Mouse (Mus musculus) heart, postnatal 0 days (tissue): ENCODE data around the gene Sh3gl2.

Experiments
- CTCF ChIP-seq: IDR thresholded peaks from 2 replicates; pipeline ENCODE4 v1.5.1; 2016; ENCODE audit warnings: antibody characterized with exemption, control low read depth, low read depth
- EP300 ChIP-seq: IDR thresholded peaks from 2 replicates; pipeline ENCODE4 v1.6.1; 2016; ENCODE audit warnings: antibody characterized with exemption, low read depth

DNA sequence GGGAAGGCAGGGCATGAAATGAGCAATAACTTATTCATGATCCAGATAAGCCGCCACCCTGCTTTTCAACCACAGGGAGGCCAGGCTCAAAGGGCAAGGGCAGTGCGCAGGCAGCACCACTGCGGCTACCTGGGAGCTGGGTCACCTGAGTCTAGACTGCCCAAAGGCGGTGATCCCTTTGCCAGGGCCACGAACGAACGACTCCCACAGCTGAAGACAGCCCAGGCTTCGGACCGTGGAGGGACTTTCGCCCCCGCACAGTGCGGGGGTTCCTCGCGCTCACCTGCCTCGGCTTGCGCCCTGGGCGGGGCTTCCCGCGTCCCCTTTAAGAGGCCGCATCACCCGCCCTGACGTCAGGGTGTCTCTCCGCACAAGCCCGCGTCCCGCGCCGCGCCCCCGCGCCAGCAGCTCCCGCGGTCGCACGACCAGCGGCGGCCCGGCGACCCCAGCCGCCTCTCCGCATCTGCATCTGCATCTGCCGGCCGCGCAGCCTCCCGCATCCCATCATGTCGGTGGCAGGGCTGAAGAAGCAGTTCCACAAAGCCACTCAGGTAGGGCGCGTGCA is at the start of gene Sh3gl2:
- TF ChIP-seq CTCF (no peak), EP300 (no peak)
